Mouse (Mus musculus) gastrocnemius, postnatal 36 days (tissue): ENCODE data around the gene Lancl1. TPM values are rescaled to one million over a fixed set of nuclear protein-coding genes. Genes with fewer than 3 reads are reported as not detected.

ENCODE experiments used
- DNase-seq, 2 experiments: peaks; one replicate each; pipeline ENCODE4 v3.0.0; 2022
- intact Hi-C: fragments of 180-260 bp; cut with DNase I; formaldehyde crosslinking; loops from one replicate; pipeline ENCODE4 v1.15.1; 2025
- long read RNA-seq, 2 experiments: library from polyadenylated mRNA; stranded (forward); transcript quantifications; one replicate each; pipeline ENCODE4 v2.0.0; 2021
- total RNA-seq, 2 experiments: library from RNA; stranded (reverse); gene quantifications; 2 replicates each; pipeline ENCODE4 v1.2.3; 2021

The Lancl1 gene
- 10 to 100 TPM; 33.7 to 35.5 TPM for total RNA-seq
- long read RNA-seq, experiment 1, full-length matches to known transcripts = 14 of 22 reads
- long read RNA-seq, experiment 1, partial matches to known transcripts = 2 of 22 reads
- long read RNA-seq, experiment 1, other reads (novel, unspliced or antisense) = 6 of 22 reads
- long read RNA-seq, experiment 2, full-length matches to known transcripts = 17 of 33 reads
- long read RNA-seq, experiment 2, partial matches to known transcripts = 4 of 33 reads
- long read RNA-seq, experiment 2, other reads (novel, unspliced or antisense) = 12 of 33 reads

- peak; percentile 84 to 86 for DNase-seq
- intact Hi-C loops = no loop called here
These were observed at the start of gene Lancl1 for GRCm38 (mm10) chr1:67038246-67038987. TSS of gene Lancl1 (minus strand) at chr1:67038872.

- no peak for DNase-seq
- intact Hi-C loops = no loop called here
These were observed 40.5 kb upstream of the Lancl1 start for GRCm38 (mm10) chr1:67079146-67079545.

- intact Hi-C loops = no loop called here
These were observed 40.0 kb upstream of the Lancl1 start for GRCm38 (mm10) chr1:67078666-67079065.

GRCm38 (mm10) chr1:67077739-67078138, 39.1 kb upstream of the Lancl1 start:
- intact Hi-C loops = no loop called here
- no peak for DNase-seq

More at GRCm38 (mm10) chr1:67078666-67079065, 40.0 kb upstream of the Lancl1 start:
- DNase-seq = no peak

GRCm38 (mm10) chr1:67067561-67067960, 28.9 kb upstream of the Lancl1 start:
- intact Hi-C loops = no loop called here
- no peak for DNase-seq

- intact Hi-C loops = no loop called here
These were observed 26.9 kb upstream of the Lancl1 start for GRCm38 (mm10) chr1:67065347-67066270.

GRCm38 (mm10) chr1:67061456-67062085, 22.9 kb upstream of the Lancl1 start:
- DNase-seq = peak in 1 of 2 experiments; percentile 26
- intact Hi-C loops = no loop called here

More at GRCm38 (mm10) chr1:67065347-67066270, 26.9 kb upstream of the Lancl1 start:
- no peak for DNase-seq

GRCm38 (mm10) chr1:67055816-67056215, 17.1 kb upstream of the Lancl1 start:
- intact Hi-C loops = no loop called here
- DNase-seq = no peak

- no peak for DNase-seq
- intact Hi-C loops = no loop called here
These were observed 14.0 kb upstream of the Lancl1 start for GRCm38 (mm10) chr1:67052721-67053120.

GRCm38 (mm10) chr1:67049600-67049999, 10.9 kb upstream of the Lancl1 start:
- intact Hi-C loops = no loop called here
- DNase-seq = no peak

- intact Hi-C loops = no loop called here
- no peak for DNase-seq
These were observed 10.0 kb upstream of the Lancl1 start for GRCm38 (mm10) chr1:67048696-67049095.

- DNase-seq = no peak
- intact Hi-C loops = no loop called here
These were observed 6.4 kb upstream of the Lancl1 start for GRCm38 (mm10) chr1:67045100-67045499.

GRCm38 (mm10) chr1:67042583-67042982, 3.9 kb upstream of the Lancl1 start:
- intact Hi-C loops = no loop called here
- no peak for DNase-seq

GRCm38 (mm10) chr1:67039083-67039482, 411 bp upstream of the Lancl1 start:
- intact Hi-C loops = no loop called here

GRCm38 (mm10) chr1:67037198-67037597, 1.5 kb downstream of the Lancl1 start:
- intact Hi-C loops = no loop called here

More at GRCm38 (mm10) chr1:67039083-67039482, 411 bp upstream of the Lancl1 start:
- no peak for DNase-seq

GRCm38 (mm10) chr1:67033278-67033677, 5.4 kb downstream of the Lancl1 start:
- intact Hi-C loops = no loop called here
- no peak for DNase-seq

More at GRCm38 (mm10) chr1:67037198-67037597, 1.5 kb downstream of the Lancl1 start:
- no peak for DNase-seq

- intact Hi-C loops = no loop called here
These were observed 11.7 kb downstream of the Lancl1 start for GRCm38 (mm10) chr1:67026927-67027511.

GRCm38 (mm10) chr1:67026142-67026541, 12.5 kb downstream of the Lancl1 start:
- peak in 1 of 2 experiments; percentile 12 for DNase-seq
- intact Hi-C loops = no loop called here

More at GRCm38 (mm10) chr1:67026927-67027511, 11.7 kb downstream of the Lancl1 start:
- no peak for DNase-seq

GRCm38 (mm10) chr1:67022767-67023166, 15.9 kb downstream of the Lancl1 start:
- DNase-seq = no peak
- intact Hi-C loops = no loop called here

GRCm38 (mm10) chr1:67022051-67022450, 16.6 kb downstream of the Lancl1 start:
- DNase-seq = no peak
- intact Hi-C loops = no loop called here
